8 mouse cellular contexts compared by ENCODE assay signal in the genomic region with DNA sequence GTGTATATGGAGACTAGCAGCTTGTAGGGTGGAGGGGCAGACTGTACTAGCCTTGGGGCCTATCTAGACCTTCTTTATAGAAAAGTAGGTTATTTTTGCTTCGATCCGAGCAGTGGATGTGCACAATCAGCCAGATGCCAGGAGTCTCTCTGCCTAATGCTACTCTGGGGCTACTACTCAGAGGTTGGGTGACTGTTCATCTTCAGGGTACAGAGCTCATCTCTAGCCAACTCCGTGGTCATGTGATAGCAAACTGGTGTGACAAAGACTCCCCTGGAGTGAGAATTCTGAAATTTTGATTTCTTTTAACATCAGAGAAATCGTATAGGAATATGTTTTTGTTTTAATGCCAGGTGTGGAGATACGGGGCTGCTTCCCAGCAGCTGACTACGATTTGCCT. TPM values are rescaled to one million over a fixed set of nuclear protein-coding genes. Genes with fewer than 3 reads are reported as not detected.
DNase-seq lines count a peak whose midpoint lies in the region; ATAC-seq and TF ChIP-seq lines count a peak whose summit lies in the region.
"Had no signal": no experiment of that assay in that cellular context is flagged by ENCODE, and none has a peak within 500 bp of the region (broad histone marks: within the 10 kb centered on the region; RNA-seq: fewer than 3 reads in every experiment).

No protein-coding gene starts in this region.

- peak overlapping the region; percentile 57 for H3K4me3 ChIP-seq in neural tube, embryonic 11.5 days (ENCODE audit: low read depth, low read length)
- H3K4me3 ChIP-seq in forebrain, postnatal 0 days (ENCODE audit: low read depth, low read length): peak overlapping the region; percentile 67
- peak overlapping the region; percentile 70 for H3K4me3 ChIP-seq in liver, embryonic 16.5 days (ENCODE audit: low read depth, low read length)

- H3K36me3 ChIP-seq in neural tube, embryonic 11.5 days (ENCODE audit: control insufficient read depth, insufficient read depth, low read length): no peaks in the 10 kb centered on the region
- H3K36me3 ChIP-seq in forebrain, postnatal 0 days (ENCODE audit: insufficient read depth): peaks cover 6% of the 10 kb centered on the region; the same call in 1 of the 2 replicates
- no peaks in the 10 kb centered on the region for H3K36me3 ChIP-seq in liver, embryonic 16.5 days (ENCODE audit: control insufficient read depth, insufficient read depth)

- TF ChIP-seq CTCF in forebrain, postnatal 0 days (IDR thresholded peaks at IDR 0.05; ENCODE audit: low read depth): no peak

- H3K27ac ChIP-seq in neural tube, embryonic 11.5 days (ENCODE audit: low read depth, low read length): no peak overlapping the region
- peak overlapping the region; percentile 82 for H3K27ac ChIP-seq in forebrain, postnatal 0 days (ENCODE audit: low read depth, low read length)
- H3K27ac ChIP-seq in liver, embryonic 16.5 days (ENCODE audit: low read length): no peak overlapping the region

- H3K27me3 ChIP-seq in neural tube, embryonic 11.5 days (ENCODE audit: control insufficient read depth, insufficient read depth, low read length): no peaks in the 10 kb centered on the region
- no peaks in the 10 kb centered on the region for H3K27me3 ChIP-seq in forebrain, postnatal 0 days (ENCODE audit: insufficient read depth, low read length)
- no peaks in the 10 kb centered on the region for H3K27me3 ChIP-seq in liver, embryonic 16.5 days (ENCODE audit: control insufficient read depth, insufficient read depth, low read depth, low read length)

- 57% methylated on average over 6 of the region's 6 CpGs for WGBS in neural tube, embryonic 11.5 days
- WGBS in forebrain, postnatal 0 days: 29% methylated on average over 6 of the region's 6 CpGs
- 46% methylated on average over 6 of the region's 6 CpGs for WGBS in liver, embryonic 16.5 days (ENCODE audit: insufficient replicate concordance)

- H3K9me3 ChIP-seq in neural tube, embryonic 11.5 days (ENCODE audit: control insufficient read depth, low read length): no peaks in the 10 kb centered on the region
- no peaks in the 10 kb centered on the region for H3K9me3 ChIP-seq in forebrain, postnatal 0 days (ENCODE audit: low read length)
- no peaks in the 10 kb centered on the region for H3K9me3 ChIP-seq in liver, embryonic 16.5 days (replicated peaks; ENCODE audit: control insufficient read depth, low read length)

- peak overlapping the region; percentile 91 for H3K4me2 ChIP-seq in neural tube, embryonic 11.5 days (ENCODE audit: low read depth)
- peak overlapping the region; percentile 78 for H3K4me2 ChIP-seq in forebrain, postnatal 0 days (ENCODE audit: low read depth)
- H3K4me2 ChIP-seq in liver, embryonic 16.5 days (ENCODE audit: low read depth, low read length): peak overlapping the region; percentile 98

- ATAC-seq in neural tube, embryonic 11.5 days (ENCODE audit: insufficient read depth, low FRiP score, low TSS enrichment): no peak
- peak; percentile 58 for ATAC-seq in forebrain, postnatal 0 days
- ATAC-seq in liver, embryonic 16.5 days (ENCODE audit: low read depth): no peak; the same call in 1 of the 2 replicates

- no peak for DNase-seq in neural tube, embryonic 11.5 days (ENCODE audit: low spot score)
- no peak for DNase-seq in neural tube, embryonic 10.5 days (ENCODE audit: extremely low spot score, low spot score)
- DNase-seq in forebrain, postnatal 0 days: no peak
- no peak for DNase-seq in adipocyte (ENCODE audit: low spot score)
- no peak for DNase-seq in embryo, embryonic 11 days
- no peak for DNase-seq in testis, postnatal 14 days (ENCODE audit: low spot score)

- peak overlapping the region; percentile 69 for H3K9ac ChIP-seq in neural tube, embryonic 11.5 days (ENCODE audit: low read length)
- peak overlapping the region; percentile 75 for H3K9ac ChIP-seq in forebrain, postnatal 0 days
- H3K9ac ChIP-seq in liver, embryonic 16.5 days (ENCODE audit: low read depth, low read length): 0 out of 2 replicates have a peak overlapping the region, but pooled peaks have one; percentile 10

- H3K4me1 ChIP-seq in neural tube, embryonic 11.5 days (ENCODE audit: control insufficient read depth, insufficient read depth, low read length): peaks cover 16% of the 10 kb centered on the region
- H3K4me1 ChIP-seq in forebrain, postnatal 0 days (ENCODE audit: insufficient read depth): peaks cover 32% of the 10 kb centered on the region
- peaks cover 39% of the 10 kb centered on the region for H3K4me1 ChIP-seq in liver, embryonic 16.5 days (ENCODE audit: control insufficient read depth, low read depth, low read length)

RNA-seq across cellular contexts. Expression of gene Ccdc71, which starts 7.4 kb away (rescaled TPM):
- 50.2 and 58.2 TPM in 2 replicates for polyA plus RNA-seq in neural tube, embryonic 11.5 days (2014; fragmentation: Nextera tagmentation; extraction: Ambion mirVana)
- total RNA-seq in forebrain, postnatal 0 days (2014; rRNA removed): 37.2 and 38.7 TPM in 2 replicates
- polyA plus RNA-seq in forebrain, postnatal 0 days (2015; fragmentation: Nextera tagmentation; extraction: Ambion mirVana): 51.6 and 55.8 TPM in 2 replicates
- polyA plus RNA-seq in liver, embryonic 16.5 days (2015; fragmentation: Nextera tagmentation; extraction: Ambion mirVana): 17.4 and 19.8 TPM in 2 replicates

RNA-seq across cellular contexts. Expression of gene Klhdc8b, which starts 8.5 kb away (rescaled TPM):
- polyA plus RNA-seq in neural tube, embryonic 11.5 days (2014; fragmentation: Nextera tagmentation; extraction: Ambion mirVana): 25.4 and 28.9 TPM in 2 replicates
- 68.7 and 95.6 TPM in 2 replicates for total RNA-seq in forebrain, postnatal 0 days (2014; rRNA removed)
- 45.5 and 56.5 TPM in 2 replicates for polyA plus RNA-seq in forebrain, postnatal 0 days (2015; fragmentation: Nextera tagmentation; extraction: Ambion mirVana)
- 13.3 and 14.8 TPM in 2 replicates for polyA plus RNA-seq in liver, embryonic 16.5 days (2015; fragmentation: Nextera tagmentation; extraction: Ambion mirVana)

RNA-seq across cellular contexts. Expression of gene BC048562, which starts 16.6 kb away (rescaled TPM):
- not detected in 2 replicates for polyA plus RNA-seq in neural tube, embryonic 11.5 days (2014; fragmentation: Nextera tagmentation; extraction: Ambion mirVana)
- not detected in 2 replicates for total RNA-seq in forebrain, postnatal 0 days (2014; rRNA removed)
- polyA plus RNA-seq in forebrain, postnatal 0 days (2015; fragmentation: Nextera tagmentation; extraction: Ambion mirVana): not detected in 2 replicates
- not detected in 2 replicates for polyA plus RNA-seq in liver, embryonic 16.5 days (2015; fragmentation: Nextera tagmentation; extraction: Ambion mirVana)
- total RNA-seq: adrenal gland, postnatal 10 days had no signal

RNA-seq across cellular contexts. Expression of gene Ccdc36, which starts 24.6 kb away (rescaled TPM):
- polyA plus RNA-seq in neural tube, embryonic 11.5 days (2014; fragmentation: Nextera tagmentation; extraction: Ambion mirVana): 0.62 and 0.77 TPM in 2 replicates
- total RNA-seq in forebrain, postnatal 0 days (2014; rRNA removed): 1.8 and 1.9 TPM in 2 replicates
- polyA plus RNA-seq in forebrain, postnatal 0 days (2015; fragmentation: Nextera tagmentation; extraction: Ambion mirVana): 1.2 and 1.8 TPM in 2 replicates
- 0.08 and 0.15 TPM in 2 replicates for polyA plus RNA-seq in liver, embryonic 16.5 days (2015; fragmentation: Nextera tagmentation; extraction: Ambion mirVana)
- total RNA-seq: adrenal gland, postnatal 10 days had no signal

RNA-seq across cellular contexts. Expression of gene Lamb2, which starts 26.6 kb away (rescaled TPM):
- polyA plus RNA-seq in neural tube, embryonic 11.5 days (2014; fragmentation: Nextera tagmentation; extraction: Ambion mirVana): 17.2 and 18.1 TPM in 2 replicates
- total RNA-seq in forebrain, postnatal 0 days (2014; rRNA removed): 22.5 and 36.3 TPM in 2 replicates
- polyA plus RNA-seq in forebrain, postnatal 0 days (2015; fragmentation: Nextera tagmentation; extraction: Ambion mirVana): 9.1 and 12.5 TPM in 2 replicates
- polyA plus RNA-seq in liver, embryonic 16.5 days (2015; fragmentation: Nextera tagmentation; extraction: Ambion mirVana): 9.7 and 10.7 TPM in 2 replicates

Comparison
In these comparisons a context has a peak if more than half of its experiments do, and no peak if none do; other contexts are left out.
1. H3K9ac ChIP-seq: peak in every context shown above with its lines; median percentile 75 in forebrain, postnatal 0 days; 69 in neural tube, embryonic 11.5 days; 10 in liver, embryonic 16.5 days.